Mouse (Mus musculus) cerebral cortex, adult 2 months (tissue): ENCODE data around the gene Hyal3.

Experiments
- WGBS: fragments of 180-500 bp; shearing (Covaris S2); methylation state at CpG from one replicate; pipeline ENCODE4 v1.1.7; 2018; 5-methylcytosine and 5-hydroxymethylcytosine counted together

Gene Hyal3

DNA sequence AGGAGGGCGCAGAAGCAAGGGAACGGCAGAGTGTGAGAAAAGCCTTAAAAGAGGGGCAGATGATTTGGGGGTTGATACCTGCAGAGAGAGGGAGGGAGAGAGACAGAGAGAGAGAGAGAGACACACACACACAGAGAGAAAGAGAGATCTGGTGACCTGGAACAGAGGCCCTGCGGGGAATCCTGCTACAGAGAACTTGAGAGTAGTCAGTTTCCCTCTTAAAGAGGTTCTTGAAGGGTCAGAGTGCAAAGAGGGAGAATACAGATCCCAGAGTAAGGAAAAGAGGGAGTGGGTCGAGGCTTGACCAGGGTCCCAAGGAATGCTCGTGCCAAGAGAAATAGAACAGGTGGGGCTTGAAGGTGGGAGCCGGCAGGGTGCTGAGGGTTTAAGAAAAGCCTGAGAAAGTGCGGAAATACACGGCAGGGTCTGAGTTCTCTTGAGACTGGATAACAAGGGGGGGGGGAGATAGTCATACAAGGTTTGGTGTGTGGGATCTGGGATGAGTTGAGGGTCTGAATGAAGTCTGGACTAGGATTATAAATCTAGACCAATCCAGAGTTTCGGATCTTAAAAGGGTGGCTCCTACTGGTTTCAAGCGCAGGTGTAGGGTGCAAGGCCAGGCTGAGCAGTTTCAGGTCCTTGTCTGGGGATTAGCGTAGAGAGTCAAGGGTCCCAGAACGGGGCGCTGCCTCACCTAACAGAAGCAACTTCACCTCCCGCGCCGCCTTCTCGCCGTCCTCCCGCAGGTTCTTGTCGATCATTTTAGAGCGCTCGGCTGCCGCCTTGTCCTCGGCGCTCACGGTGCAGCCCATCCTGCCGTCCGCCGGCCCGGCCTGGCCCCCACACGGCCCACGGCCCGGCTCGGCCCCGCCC, 54.0 kb downstream of the Hyal3 start:
- WGBS, result 2% methylated on average over 35 of the region's 35 CpGs

DNA sequence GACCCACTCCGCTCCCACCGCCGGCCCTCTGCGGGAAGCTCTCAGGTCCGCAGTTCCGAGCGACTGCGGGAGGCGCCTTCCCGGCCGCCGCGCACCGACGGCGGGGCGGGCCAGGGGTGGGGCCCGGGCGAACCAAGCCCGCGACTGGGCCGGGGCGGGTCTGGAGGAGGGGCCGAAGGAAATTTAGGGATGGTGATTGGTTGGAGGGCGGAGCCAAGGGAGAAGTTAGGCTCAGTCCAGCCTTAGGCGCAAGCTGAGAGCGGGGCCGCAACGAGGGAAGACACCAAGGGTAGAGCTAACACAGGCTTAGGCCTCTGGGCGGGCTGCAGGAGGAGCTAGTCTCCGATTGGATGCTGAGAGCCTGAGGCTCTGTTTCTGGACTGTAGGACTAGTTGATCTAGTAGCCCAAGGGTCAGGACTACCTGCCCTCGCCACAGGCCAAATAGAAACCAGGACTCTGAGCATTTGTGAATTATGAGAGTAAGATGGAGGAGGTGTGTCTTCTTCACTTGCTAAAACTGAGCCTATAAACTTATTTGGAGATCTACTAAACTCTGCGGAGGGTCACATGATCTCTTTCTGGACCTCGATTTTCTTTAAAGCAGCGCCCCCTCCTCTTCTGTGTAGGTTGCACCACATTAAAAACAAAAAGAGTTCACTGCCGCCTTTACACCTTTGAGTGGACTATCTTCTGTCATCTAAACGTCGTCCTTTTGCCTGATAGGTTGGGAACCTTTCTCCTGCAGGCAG, 54.8 kb downstream of the Hyal3 start, which contains the start of gene Gnai2:
TSS of gene Gnai2 (minus strand) at position 89 of the 750 bp plus-strand sequence.
- WGBS, result 7% methylated on average over 38 of the region's 38 CpGs
